In the genomic region with DNA sequence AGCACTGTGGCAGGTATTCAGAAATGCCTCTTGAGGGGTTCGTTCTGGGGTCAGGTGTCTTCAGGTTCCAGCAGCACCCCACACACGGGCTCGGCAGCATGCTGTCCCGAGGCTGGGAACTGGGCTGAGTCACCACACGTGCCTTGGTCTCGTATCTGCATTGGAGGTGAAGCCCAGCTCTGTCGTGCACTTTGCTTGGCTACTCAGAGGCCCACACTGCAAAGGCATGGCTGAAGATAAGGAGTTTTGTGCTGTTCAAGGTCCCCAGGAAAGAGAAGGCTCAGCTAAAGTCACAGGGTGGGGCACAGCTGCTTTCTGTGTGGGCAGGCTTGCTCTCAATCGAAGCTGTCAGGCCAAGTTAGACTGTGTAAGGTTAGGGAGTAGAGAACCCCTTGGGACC, we compare ENCODE assay signal across 24 mouse cellular contexts. TPM values are rescaled to one million over a fixed set of nuclear protein-coding genes. Genes with fewer than 3 reads are reported as not detected.
A peak's percentile ranks its signal among the peaks of the same experiment; 100 is the strongest.
DNase-seq lines count a peak whose midpoint lies in the region; ATAC-seq lines count a peak whose summit lies in the region.
"Had no signal": no experiment of that assay in that cellular context is flagged by ENCODE, and none has a peak within 500 bp of the region (broad histone marks: within the 10 kb centered on the region; RNA-seq: fewer than 3 reads in every experiment).

No protein-coding gene starts in this region.

- ATAC-seq in liver, embryonic 12.5 days: peak; percentile 88
- ATAC-seq in stomach, embryonic 14.5 days (ENCODE audit: insufficient number of reproducible peaks, insufficient read depth, low FRiP score, low read depth): peak; percentile 88
- ATAC-seq: forebrain, embryonic 16.5 days; midbrain, embryonic 15.5 days had no signal

- DNase-seq in adrenal gland, adult (ENCODE audit: inconsistent age in 2 of 2, low spot score in 1 of 2): peak; percentile 48 to 57
- DNase-seq in adrenal gland, adult 18-20 months (ENCODE audit: low spot score in 2 of 2): no peak
- peak; percentile 37 to 47 for DNase-seq in adrenal gland, postnatal 36 days
- DNase-seq in spleen, postnatal 10 days (ENCODE audit: low spot score in 2 of 2): no peak
- DNase-seq in frontal cortex, postnatal 14 days (ENCODE audit: low spot score in 2 of 2): no peak
- DNase-seq in urinary bladder, postnatal 4 days (ENCODE audit: low spot score in 2 of 2): no peak
- DNase-seq: cerebellum, adult 18-20 months; gastrocnemius, adult 2 months; kidney, postnatal 14 days; retina, postnatal 1 day; thymus, postnatal 14 days had no signal

- H3K9me3 ChIP-seq in liver, embryonic 12.5 days (replicated peaks): 0 out of 2 replicates have a peak, but pooled peaks cover 3% of the 10 kb centered on the region
- H3K9me3 ChIP-seq in stomach, embryonic 14.5 days (ENCODE audit: control insufficient read depth, low read depth, low read length): no peaks in the 10 kb centered on the region
- H3K9me3 ChIP-seq: lung, embryonic 15.5 days; midbrain, embryonic 15.5 days had no signal

- no peak overlapping the region; the same call in 1 of the 2 replicates for H3K27ac ChIP-seq in liver, embryonic 12.5 days
- H3K27ac ChIP-seq in stomach, embryonic 14.5 days (ENCODE audit: low read length): peak overlapping the region; percentile 49; the same call in 1 of the 2 replicates
- H3K27ac ChIP-seq: embryonic facial prominence, embryonic 13.5 days; gastrocnemius, adult 2 months; lung, embryonic 15.5 days; midbrain, embryonic 15.5 days had no signal

- no peak overlapping the region for H3K4me3 ChIP-seq in liver, embryonic 12.5 days
- no peak overlapping the region for H3K4me3 ChIP-seq in stomach, embryonic 14.5 days (ENCODE audit: low read depth, low read length)
- H3K4me3 ChIP-seq: embryonic facial prominence, embryonic 13.5 days; gastrocnemius, adult 2 months; lung, embryonic 15.5 days; midbrain, embryonic 15.5 days had no signal

- 0 out of 2 replicates have a peak overlapping the region, but pooled peaks have one; percentile 6 for H3K4me2 ChIP-seq in liver, embryonic 12.5 days
- no peak overlapping the region for H3K4me2 ChIP-seq in stomach, embryonic 14.5 days (replicated peaks; ENCODE audit: low read depth, low read length)
- H3K4me2 ChIP-seq: embryonic facial prominence, embryonic 13.5 days; lung, embryonic 15.5 days; midbrain, embryonic 15.5 days had no signal

- no peak overlapping the region for H3K9ac ChIP-seq in liver, embryonic 12.5 days
- H3K9ac ChIP-seq in stomach, embryonic 14.5 days (replicated peaks; ENCODE audit: low read depth, low read length): no peak overlapping the region
- H3K9ac ChIP-seq: embryonic facial prominence, embryonic 13.5 days; lung, embryonic 15.5 days; midbrain, embryonic 15.5 days had no signal

- peaks cover 4% of the 10 kb centered on the region; the same call in 1 of the 2 replicates for H3K27me3 ChIP-seq in liver, embryonic 12.5 days (replicated peaks)
- H3K27me3 ChIP-seq in stomach, embryonic 14.5 days (ENCODE audit: control insufficient read depth, insufficient read depth, low read length): no peaks in the 10 kb centered on the region
- H3K27me3 ChIP-seq: embryonic facial prominence, embryonic 13.5 days; lung, embryonic 15.5 days had no signal

- H3K36me3 ChIP-seq in liver, embryonic 12.5 days: no peaks in the 10 kb centered on the region
- H3K36me3 ChIP-seq in stomach, embryonic 14.5 days (ENCODE audit: control insufficient read depth, insufficient read depth, low read length): no peaks in the 10 kb centered on the region
- H3K36me3 ChIP-seq: embryonic facial prominence, embryonic 13.5 days; lung, embryonic 15.5 days; midbrain, embryonic 15.5 days had no signal

- 32% methylated on average over 8 of the region's 8 CpGs for WGBS in liver, embryonic 12.5 days (ENCODE audit: insufficient replicate concordance)
- 73% methylated on average over 8 of the region's 8 CpGs for WGBS in stomach, embryonic 14.5 days

- H3K4me1 ChIP-seq in liver, embryonic 12.5 days: peaks cover 12% of the 10 kb centered on the region
- no peaks in the 10 kb centered on the region for H3K4me1 ChIP-seq in stomach, embryonic 14.5 days (ENCODE audit: control insufficient read depth, insufficient read depth, low read length)
- H3K4me1 ChIP-seq: embryonic facial prominence, embryonic 13.5 days; lung, embryonic 15.5 days; midbrain, embryonic 15.5 days had no signal

RNA-seq across cellular contexts. Expression of a gene that starts 3.7 kb away (rescaled TPM):
- not detected for total RNA-seq in adrenal gland, adult 18-20 months (2021)
- not detected for total RNA-seq in adrenal gland, postnatal 36 days (2021)
- polyA plus RNA-seq in liver, embryonic 12.5 days (2016; fragmentation: Nextera tagmentation; extraction: Ambion mirVana): not detected in 2 replicates
- polyA plus RNA-seq in stomach, embryonic 14.5 days (2014; fragmentation: Nextera tagmentation; extraction: Ambion mirVana): not detected in 2 replicates
- total RNA-seq: gastrocnemius, adult 2 months; granulocyte monocyte progenitor cell, adult 5-6 weeks; left cerebral cortex, adult 8-10 months had no signal
- polyA plus RNA-seq: brain, embryonic 14.5 days; cortical plate, adult 2 months; embryonic facial prominence, embryonic 13.5 days; forebrain, embryonic 16.5 days; heart, embryonic 14.5 days; hindbrain, embryonic 11.5 days; limb, embryonic 11.5 days; lung, embryonic 15.5 days; midbrain, embryonic 15.5 days had no signal

RNA-seq across cellular contexts. Expression of a gene that starts 33.4 kb away (rescaled TPM):
- 10 to 100 TPM in 1 of 2 experiments, 1 to 10 TPM in 1; 5.9 to 30.2 TPM for total RNA-seq in adrenal gland, adult 18-20 months (2021)
- 1 to 10 TPM; 3.7 to 8.5 TPM for total RNA-seq in adrenal gland, postnatal 36 days (2021)
- polyA plus RNA-seq in liver, embryonic 12.5 days (2016; fragmentation: Nextera tagmentation; extraction: Ambion mirVana): 0.22 and 0.30 TPM in 2 replicates
- 1.1 TPM in 2 replicates for polyA plus RNA-seq in stomach, embryonic 14.5 days (2014; fragmentation: Nextera tagmentation; extraction: Ambion mirVana)
- total RNA-seq: gastrocnemius, adult 2 months; granulocyte monocyte progenitor cell, adult 5-6 weeks had no signal

RNA-seq across cellular contexts. Expression of a gene that starts 48.6 kb away (rescaled TPM):
- 1 to 10 TPM; 1.4 to 2.5 TPM for total RNA-seq in adrenal gland, adult 18-20 months (2021)
- 1 to 10 TPM in 1 of 2 experiments, under 1 TPM in 1; 0.79 to 1.6 TPM for total RNA-seq in adrenal gland, postnatal 36 days (2021)
- polyA plus RNA-seq in liver, embryonic 12.5 days (2016; fragmentation: Nextera tagmentation; extraction: Ambion mirVana): not detected in 2 replicates
- not detected in 2 replicates for polyA plus RNA-seq in stomach, embryonic 14.5 days (2014; fragmentation: Nextera tagmentation; extraction: Ambion mirVana)
- total RNA-seq: gastrocnemius, adult 2 months; granulocyte monocyte progenitor cell, adult 5-6 weeks; left cerebral cortex, adult 8-10 months had no signal
- polyA plus RNA-seq: brain, embryonic 14.5 days; cortical plate, adult 2 months; embryonic facial prominence, embryonic 13.5 days; forebrain, embryonic 16.5 days; heart, embryonic 14.5 days; hindbrain, embryonic 11.5 days; lung, embryonic 15.5 days; midbrain, embryonic 15.5 days had no signal

Comparison
In these comparisons a context has a peak if more than half of its experiments do, and no peak if none do; other contexts are left out.
1. DNase-seq: peak in adrenal gland, adult (2 of 2) and adrenal gland, postnatal 36 days (2 of 2); none in adrenal gland, adult 18-20 months (0 of 2), spleen, postnatal 10 days (0 of 2), frontal cortex, postnatal 14 days (0 of 2) and urinary bladder, postnatal 4 days (0 of 2).